Mouse (Mus musculus) cerebellum, adult 2 months (tissue): ENCODE measurements around the gene Gm48552.

Source experiments
- CTCF ChIP-seq: fragments of 200-500 bp; IDR thresholded peaks from 2 replicates; pipeline ENCODE4 v1.5.1; 2011; ENCODE audit warnings: low read depth, mild to moderate bottlenecking, control low read depth, low read length, moderate library complexity, borderline replicate concordance; ENCODE audit not compliant: insufficient read depth
- POLR2A ChIP-seq: fragments of 200-500 bp; IDR thresholded peaks from 2 replicates; pipeline ENCODE4 v1.6.1; 2011; ENCODE audit warnings: low read length, control low read depth, borderline replicate concordance; ENCODE audit not compliant: insufficient read depth

DNA sequence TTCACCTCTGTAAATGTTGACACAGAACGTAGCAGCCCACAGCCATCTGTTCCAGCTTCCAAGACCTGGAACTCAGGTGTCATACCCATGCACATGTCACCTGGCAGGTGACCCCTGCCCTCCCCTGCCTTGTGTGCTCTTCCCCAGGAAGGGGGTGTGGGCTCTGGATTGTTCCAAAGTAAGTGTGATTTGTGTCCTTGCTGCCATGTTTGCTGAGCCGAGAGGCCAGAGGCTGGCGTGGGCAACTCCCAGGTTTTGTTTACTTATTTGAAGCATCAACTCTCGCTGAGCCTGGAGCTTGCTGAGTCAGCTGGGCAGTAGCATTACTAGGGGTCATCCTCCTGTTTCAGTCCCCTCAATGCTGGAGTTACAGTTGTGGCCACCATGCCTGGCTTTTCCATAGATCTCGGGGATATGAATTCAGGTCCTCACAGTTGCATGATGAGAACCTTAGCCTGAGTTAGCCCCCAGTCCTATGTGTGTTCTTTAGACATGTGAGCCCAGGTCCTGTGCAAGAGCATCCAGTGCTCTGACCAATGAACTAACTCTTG lies at the start of gene Gm48552:
- TF ChIP-seq CTCF (no peak), POLR2A (no peak)
